Mouse (Mus musculus) forebrain, embryonic 14.5 days (tissue): ENCODE measurements around the gene Rab3d. TPM values are rescaled to one million over a fixed set of nuclear protein-coding genes. Genes with fewer than 3 reads are reported as not detected.
A peak's percentile ranks its signal among the peaks of the same experiment; 100 is the strongest.
"Not testable (repeated sequence)": the region's sequence is repeated elsewhere in the genome, so short reads cannot be mapped to it uniquely, and the experiment has no call there.

ENCODE experiments used
- ATAC-seq: fragments of 200-750 bp; cut with Nextera tagmentation; 2 replicates; pipeline ENCODE4 v1.8.0; 2017; ENCODE audit warnings: mild to moderate bottlenecking, moderate library complexity
- DNase-seq: peaks from one replicate; pipeline ENCODE4 v3.0.0-alpha.2; 2015; ENCODE audit warnings: low spot score
- H3K27ac ChIP-seq: fragments of 300-500 bp; sonication (generic); 2 replicates; pipeline ENCODE4 v1.5.1; 2014; ENCODE audit warnings: low read depth, mild to moderate bottlenecking, control low read depth, low read length, moderate library complexity
- H3K27me3 ChIP-seq: fragments of 300-500 bp; sonication (generic); replicated peaks from 2 replicates; pipeline ENCODE4 v1.6.1; 2014; ENCODE audit warnings: low read length, control low read depth, mixed read lengths; ENCODE audit not compliant: control insufficient read depth, insufficient read depth
- H3K36me3 ChIP-seq: fragments of 300-500 bp; sonication (generic); 2 replicates; pipeline ENCODE4 v1.6.1; 2014; ENCODE audit warnings: low read length, control low read depth; ENCODE audit not compliant: control insufficient read depth, insufficient read depth
- H3K4me1 ChIP-seq: fragments of 300-500 bp; sonication (generic); 2 replicates; pipeline ENCODE4 v1.6.1; 2014; ENCODE audit warnings: antibody characterized with exemption, low read length, control low read depth; ENCODE audit not compliant: control insufficient read depth, insufficient read depth
- H3K4me2 ChIP-seq: fragments of 300-500 bp; sonication (generic); 2 replicates; pipeline ENCODE4 v1.6.1; 2014; ENCODE audit warnings: mild to moderate bottlenecking, control low read depth, low read length
- H3K4me3 ChIP-seq: fragments of 300-500 bp; sonication (generic); 2 replicates; pipeline ENCODE4 v1.5.1; 2014; ENCODE audit warnings: low read depth, low read length, control low read depth
- H3K9ac ChIP-seq: fragments of 300-500 bp; sonication (generic); 2 replicates; pipeline ENCODE4 v1.6.1; 2014; ENCODE audit warnings: mild to moderate bottlenecking, low read length, control low read depth, moderate library complexity
- H3K9me3 ChIP-seq: fragments of 300-500 bp; sonication (generic); replicated peaks from 2 replicates; pipeline ENCODE4 v1.6.1; 2016; ENCODE audit warnings: low read length, control low read depth, mixed read lengths; ENCODE audit not compliant: control insufficient read depth
- WGBS: fragments of 180-500 bp; shearing (Covaris S2); extraction: QIAGEN DNeasy Blood & Tissue Kit; methylation state at CpG from one replicate; pipeline ENCODE4 v1.1.7; 2014; 5-methylcytosine and 5-hydroxymethylcytosine counted together
- polyA plus RNA-seq: library from polyadenylated mRNA; unstranded; fragments of >200 nt; fragmentation: Nextera tagmentation; extraction: Ambion mirVana; gene quantifications from 2 replicates; pipeline ENCODE4 v1.2.1, GENCODE M21; 2014

Gene Rab3d
- polyA plus RNA-seq, 1 experiment from 2014 or later: 24.6 TPM

GRCm38 (mm10) chr9:21904031-21904430 is 14.0 kb downstream of the Rab3d start:
- no peaks in the 10 kb centered on the region for H3K36me3 ChIP-seq
- H3K27me3 ChIP-seq: no peaks in the 10 kb centered on the region
- no peak overlapping the region for H3K9ac ChIP-seq
- WGBS: 83% methylated on average over 4 of the region's 4 CpGs
- no peaks in the 10 kb centered on the region for H3K9me3 ChIP-seq
- DNase-seq (no peak), ATAC-seq (no peak)
- no peak overlapping the region for H3K4me3 ChIP-seq
- no peaks in the 10 kb centered on the region for H3K4me1 ChIP-seq
- H3K27ac ChIP-seq: no peak overlapping the region
- no peak overlapping the region for H3K4me2 ChIP-seq

GRCm38 (mm10) chr9:21901223-21901820 is 16.7 kb downstream of the Rab3d start:
- Histone ChIP-seq H3K4me3 (peak overlapping the region; percentile 27), H3K36me3 (no peaks in the 10 kb centered on the region), H3K4me2 (peak overlapping the region; percentile 47), H3K9ac (no peak overlapping the region), H3K9me3 (no peaks in the 10 kb centered on the region), H3K27me3 (no peaks in the 10 kb centered on the region), H3K4me1 (no peaks in the 10 kb centered on the region), H3K27ac (no peak overlapping the region)
- 12% methylated on average over 10 of the region's 10 CpGs for WGBS
- DNase-seq (peak; percentile 97), ATAC-seq (peak; percentile 94)

- 60% methylated on average over 3 of the region's 3 CpGs for WGBS
- H3K36me3 ChIP-seq: no peaks in the 10 kb centered on the region
- no peak for ATAC-seq
Observed at GRCm38 (mm10) chr9:21889229-21889628, 28.8 kb downstream of the Rab3d start.

GRCm38 (mm10) chr9:21876601-21877000 is 41.4 kb downstream of the Rab3d start:
- no peak overlapping the region for H3K27ac ChIP-seq
- H3K4me1 ChIP-seq: no peaks in the 10 kb centered on the region
- no peak overlapping the region for H3K9ac ChIP-seq
- no peaks in the 10 kb centered on the region for H3K9me3 ChIP-seq
- H3K36me3 ChIP-seq: no peaks in the 10 kb centered on the region
- 58% methylated on average over 3 of the region's 3 CpGs for WGBS
- no peak overlapping the region for H3K4me3 ChIP-seq
- no peaks in the 10 kb centered on the region for H3K27me3 ChIP-seq
- ATAC-seq: no peak
- DNase-seq: no peak
- no peak overlapping the region for H3K4me2 ChIP-seq

More at GRCm38 (mm10) chr9:21889229-21889628, 28.8 kb downstream of the Rab3d start:
- H3K9ac ChIP-seq: no peak overlapping the region
- no peaks in the 10 kb centered on the region for H3K27me3 ChIP-seq
- H3K27ac ChIP-seq: no peak overlapping the region
- no peak for DNase-seq
- no peaks in the 10 kb centered on the region for H3K4me1 ChIP-seq
- no peak overlapping the region for H3K4me3 ChIP-seq
- H3K4me2 ChIP-seq: no peak overlapping the region
- no peaks in the 10 kb centered on the region for H3K9me3 ChIP-seq

- 65% methylated on average over 4 of the region's 4 CpGs for WGBS
- no peak for DNase-seq
- H3K4me2 ChIP-seq: no peak overlapping the region
Observed at GRCm38 (mm10) chr9:21872204-21872603, 45.8 kb downstream of the Rab3d start.

GRCm38 (mm10) chr9:21870879-21871524 is 47.0 kb downstream of the Rab3d start:
- Histone ChIP-seq H3K36me3 (no peaks in the 10 kb centered on the region), H3K4me2 (peak overlapping the region; percentile 36), H3K27ac (no peak overlapping the region), H3K4me1 (no peaks in the 10 kb centered on the region), H3K27me3 (0 out of 2 replicates have a peak, but pooled peaks cover 2% of the 10 kb centered on the region), H3K4me3 (no peak overlapping the region), H3K9ac (peak overlapping the region; percentile 10; the same call in 1 of the 2 replicates), H3K9me3 (no peaks in the 10 kb centered on the region)
- DNase-seq (peak; percentile 67), ATAC-seq (0 out of 2 replicates have a peak, but pooled peaks have one; percentile 48)
- WGBS: 17% methylated on average over 20 of the region's 20 CpGs

More at GRCm38 (mm10) chr9:21872204-21872603, 45.8 kb downstream of the Rab3d start:
- Histone ChIP-seq H3K27ac (no peak overlapping the region), H3K9me3 (no peaks in the 10 kb centered on the region), H3K9ac (no peak overlapping the region), H3K27me3 (no peaks in the 10 kb centered on the region), H3K4me3 (no peak overlapping the region), H3K36me3 (no peaks in the 10 kb centered on the region), H3K4me1 (no peaks in the 10 kb centered on the region)
- ATAC-seq: no peak

- not testable (repeated sequence) for H3K9ac ChIP-seq, H3K9me3 ChIP-seq, ATAC-seq, H3K27ac ChIP-seq, H3K27me3 ChIP-seq, DNase-seq, H3K4me1 ChIP-seq, H3K4me2 ChIP-seq, H3K4me3 ChIP-seq, H3K36me3 ChIP-seq
- 60% methylated on average over 7 of the region's 7 CpGs for WGBS
Observed at GRCm38 (mm10) chr9:21869290-21869689, 48.7 kb downstream of the Rab3d start.

GRCm38 (mm10) chr9:21867726-21868125 is 50.3 kb downstream of the Rab3d start:
- no peaks in the 10 kb centered on the region for H3K36me3 ChIP-seq
- H3K4me3 ChIP-seq: no peak overlapping the region
- no peaks in the 10 kb centered on the region for H3K4me1 ChIP-seq
- H3K9ac ChIP-seq: no peak overlapping the region
- no peak overlapping the region for H3K27ac ChIP-seq
- H3K9me3 ChIP-seq: no peaks in the 10 kb centered on the region
- 0 out of 2 replicates have a peak, but pooled peaks cover 2% of the 10 kb centered on the region for H3K27me3 ChIP-seq
- DNase-seq (no peak), ATAC-seq (no peak)
- WGBS: 80% methylated on average over 3 of the region's 3 CpGs
- H3K4me2 ChIP-seq: no peak overlapping the region

GRCm38 (mm10) chr9:21866641-21867040 is 51.4 kb downstream of the Rab3d start:
- peak; percentile 25 for DNase-seq
- no peaks in the 10 kb centered on the region for H3K4me1 ChIP-seq
- H3K9ac ChIP-seq: no peak overlapping the region

More at GRCm38 (mm10) chr9:21866641-21867040, 51.4 kb downstream of the Rab3d start:
- Histone ChIP-seq H3K9me3 (no peaks in the 10 kb centered on the region; the same call in 1 of the 2 replicates), H3K4me2 (no peak overlapping the region), H3K4me3 (no peak overlapping the region), H3K36me3 (no peaks in the 10 kb centered on the region), H3K27ac (no peak overlapping the region), H3K27me3 (0 out of 2 replicates have a peak, but pooled peaks cover 2% of the 10 kb centered on the region)
- ATAC-seq: no peak
- 52% methylated on average over 2 of the region's 2 CpGs for WGBS
